In the genomic region with DNA sequence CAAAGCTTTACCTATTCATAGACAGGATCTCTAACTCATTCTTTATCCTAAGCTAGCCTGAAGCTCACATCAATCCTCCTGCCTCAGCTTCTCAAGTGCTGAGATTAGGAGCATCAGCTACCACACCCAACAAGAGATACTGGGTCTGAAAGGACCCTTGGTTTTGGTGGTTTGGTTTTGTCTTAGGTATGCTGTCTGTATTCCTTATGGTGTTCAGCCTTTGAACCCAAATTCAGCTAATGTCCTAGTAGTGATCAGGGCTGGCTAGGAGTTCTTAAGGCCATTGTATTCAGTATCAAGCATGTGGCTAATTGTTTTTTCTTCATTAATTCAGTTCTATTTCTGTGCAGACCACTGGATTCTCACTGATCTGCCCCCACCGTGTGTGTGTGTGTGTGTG, we compare ENCODE assay signal across 8 mouse cellular contexts. TPM values are rescaled to one million over a fixed set of nuclear protein-coding genes. Genes with fewer than 3 reads are reported as not detected.
A peak's percentile ranks its signal among the peaks of the same experiment; 100 is the strongest.
DNase-seq lines count a peak whose midpoint lies in the region; ATAC-seq and TF ChIP-seq lines count a peak whose summit lies in the region.

No protein-coding gene starts in this region.

- ATAC-seq in intestine, embryonic 14.5 days (replicated peaks; ENCODE audit: low FRiP score, low TSS enrichment, low read depth): no peak
- ATAC-seq in neural tube, embryonic 12.5 days (ENCODE audit: low FRiP score, low read depth): peak; percentile 23; the same call in 1 of the 2 replicates

- H3K9me3 ChIP-seq in intestine, embryonic 14.5 days (ENCODE audit: control insufficient read depth, low read length): no peaks in the 10 kb centered on the region
- no peaks in the 10 kb centered on the region for H3K9me3 ChIP-seq in neural tube, embryonic 12.5 days

- no peak for TF ChIP-seq CTCF in left cerebral cortex, adult 2 months (IDR thresholded peaks at IDR 0.05)
- no peak for TF ChIP-seq CTCF in cortical plate, adult 2 months (IDR thresholded peaks at IDR 0.05; ENCODE audit: extremely low read depth, insufficient read depth, low read length)

- DNase-seq in left cerebral cortex, adult 2 months (ENCODE audit: extremely low spot score in 1 of 2, low spot score in 2 of 2): no peak
- DNase-seq in left cerebral cortex, adult 8-10 months (ENCODE audit: low spot score in 2 of 2): no peak
- peak; percentile 51 for DNase-seq in intestine, embryonic 14.5 days (ENCODE audit: low spot score)
- no peak for DNase-seq in urinary bladder, postnatal 25 days (ENCODE audit: low spot score)
- DNase-seq in adrenal gland, adult 8-10 months: no peak
- no peak for DNase-seq in embryo, embryonic 10.5 days (ENCODE audit: low spot score)

- no peak overlapping the region for H3K4me3 ChIP-seq in left cerebral cortex, adult 2 months
- peak overlapping the region; percentile 83 for H3K4me3 ChIP-seq in cortical plate, adult 2 months (ENCODE audit: insufficient read depth, low read length)
- peak overlapping the region; percentile 92 for H3K4me3 ChIP-seq in intestine, embryonic 14.5 days (ENCODE audit: low read depth, low read length)
- H3K4me3 ChIP-seq in neural tube, embryonic 12.5 days: peak overlapping the region; percentile 96; the same call in 1 of the 2 replicates

- intact Hi-C loops in left cerebral cortex, adult 2 months (cut with DNase I): loop anchor here (1.0 to 10.0 kb wide), 4 partner anchors 105 to 690 kb away; partner anchors contain the start of genes Flvcr1 and Slc30a1

- H3K4me2 ChIP-seq in intestine, embryonic 14.5 days (ENCODE audit: low read length): peak overlapping the region; percentile 82
- peak overlapping the region; percentile 83 for H3K4me2 ChIP-seq in neural tube, embryonic 12.5 days (replicated peaks)

- 4% methylated on average over 1 of the region's 1 CpGs for WGBS in intestine, embryonic 14.5 days
- 0% methylated on average over 1 of the region's 1 CpGs for WGBS in neural tube, embryonic 12.5 days

- TF ChIP-seq POLR2A in cortical plate, adult 2 months (IDR thresholded peaks at IDR 0.05; ENCODE audit: extremely low read depth, insufficient read depth, low read length): no peak

- peak overlapping the region; percentile 71; the same call in 1 of the 2 replicates for H3K27ac ChIP-seq in left cerebral cortex, adult 2 months
- peak overlapping the region; percentile 99; the same call in 1 of the 2 replicates for H3K27ac ChIP-seq in cortical plate, adult 2 months (ENCODE audit: insufficient read depth, low read length)
- H3K27ac ChIP-seq in intestine, embryonic 14.5 days (ENCODE audit: low read depth): no peak overlapping the region
- H3K27ac ChIP-seq in neural tube, embryonic 12.5 days: 0 out of 2 replicates have a peak overlapping the region, but pooled peaks have one; percentile 84

- H3K36me3 ChIP-seq in intestine, embryonic 14.5 days (ENCODE audit: control insufficient read depth, insufficient read depth, low read length): peaks cover 12% of the 10 kb centered on the region; the same call in 1 of the 2 replicates
- H3K36me3 ChIP-seq in neural tube, embryonic 12.5 days: no peaks in the 10 kb centered on the region

- peaks cover 1% of the 10 kb centered on the region for H3K4me1 ChIP-seq in cortical plate, adult 2 months (ENCODE audit: control insufficient read depth, insufficient read depth, low read length)
- H3K4me1 ChIP-seq in intestine, embryonic 14.5 days (replicated peaks; ENCODE audit: control insufficient read depth, insufficient read depth, low read length): peaks cover 10% of the 10 kb centered on the region; the same call in 1 of the 2 replicates
- peaks cover 8% of the 10 kb centered on the region for H3K4me1 ChIP-seq in neural tube, embryonic 12.5 days

- peak overlapping the region; percentile 85 for H3K9ac ChIP-seq in intestine, embryonic 14.5 days (ENCODE audit: low read length)
- peak overlapping the region; percentile 99 for H3K9ac ChIP-seq in neural tube, embryonic 12.5 days

- no peaks in the 10 kb centered on the region for H3K27me3 ChIP-seq in intestine, embryonic 14.5 days (replicated peaks; ENCODE audit: control insufficient read depth, insufficient read depth, low read length)
- no peaks in the 10 kb centered on the region for H3K27me3 ChIP-seq in neural tube, embryonic 12.5 days (replicated peaks)

RNA-seq across cellular contexts. Expression of gene Lpgat1, which starts 0.5 kb away (rescaled TPM):
- total RNA-seq in left cerebral cortex, adult 2 months (2021): 100 to 1,000 TPM; 189 to 194 TPM
- total RNA-seq in left cerebral cortex, adult 8-10 months (2022): 100 to 1,000 TPM; 184 to 194 (median 190) TPM
- 74.0 and 74.2 TPM in 2 replicates for polyA plus RNA-seq in cortical plate, adult 2 months (2012; rRNA removed)
- polyA plus RNA-seq in intestine, embryonic 14.5 days (2014; fragmentation: Nextera tagmentation; extraction: Ambion mirVana): 22.2 and 22.7 TPM in 2 replicates
- 46.2 and 46.3 TPM in 2 replicates for polyA plus RNA-seq in neural tube, embryonic 12.5 days (2016; fragmentation: Nextera tagmentation; extraction: Ambion mirVana)
- total RNA-seq in adrenal gland, adult 8-10 months (2022): 100 to 1,000 TPM in 2 of 4 experiments, 10 to 100 TPM in 2; 76.6 to 114 (median 95.5) TPM
